Mouse (Mus musculus): ENCODE measurements around the gene Znfx1. TPM values are rescaled to one million over a fixed set of nuclear protein-coding genes. Genes with fewer than 3 reads are reported as not detected.
A peak's percentile ranks its signal among the peaks of the same experiment; 100 is the strongest.

Znfx1 gene
- total RNA-seq (2021): 37.7 and 43.5 TPM in 2 replicates
- long read RNA-seq, experiment 1, full-length matches to known transcripts: 1 of 5 reads
- long read RNA-seq, experiment 1, partial matches to known transcripts: 3 of 5 reads
- long read RNA-seq, experiment 1, other reads (novel, unspliced or antisense): 1 of 5 reads
- long read RNA-seq, experiment 2, full-length matches to known transcripts: 3 of 9 reads
- long read RNA-seq, experiment 2, partial matches to known transcripts: 3 of 9 reads
- long read RNA-seq, experiment 2, other reads (novel, unspliced or antisense): 3 of 9 reads

- peak; percentile 97 for DNase-seq
Observed at GRCm38 (mm10) chr2:167062965-167063880, at the start of gene Znfx1. Gene Znfx1, minus strand, starts transcription at chr2:167063015.

- no peak for DNase-seq
Observed at GRCm38 (mm10) chr2:167112259-167112658, 49.4 kb upstream of the Znfx1 start.

- no peak for DNase-seq
Observed at GRCm38 (mm10) chr2:167109506-167109905, 46.7 kb upstream of the Znfx1 start.

GRCm38 (mm10) chr2:167103546-167103945 lies 40.7 kb upstream of the Znfx1 start:
- DNase-seq: no peak

GRCm38 (mm10) chr2:167101743-167102441 lies 39.1 kb upstream of the Znfx1 start:
- peak; percentile 62 for DNase-seq

GRCm38 (mm10) chr2:167094688-167095087 lies 31.9 kb upstream of the Znfx1 start:
- no peak for DNase-seq

GRCm38 (mm10) chr2:167093171-167093900 lies 30.5 kb upstream of the Znfx1 start:
- DNase-seq: no peak

GRCm38 (mm10) chr2:167090271-167090670 lies 27.5 kb upstream of the Znfx1 start:
- DNase-seq: no peak

- no peak for DNase-seq
Observed at GRCm38 (mm10) chr2:167086836-167087235, 24.0 kb upstream of the Znfx1 start.

GRCm38 (mm10) chr2:167086092-167086491 lies 23.3 kb upstream of the Znfx1 start:
- no peak for DNase-seq

GRCm38 (mm10) chr2:167081639-167082038 lies 18.8 kb upstream of the Znfx1 start:
- peak; percentile 62 for DNase-seq

GRCm38 (mm10) chr2:167081135-167081534 lies 18.3 kb upstream of the Znfx1 start:
- no peak for DNase-seq

GRCm38 (mm10) chr2:167080387-167080786 lies 17.6 kb upstream of the Znfx1 start:
- no peak for DNase-seq

GRCm38 (mm10) chr2:167079535-167080257 lies 16.9 kb upstream of the Znfx1 start:
- peak; percentile 65 for DNase-seq

GRCm38 (mm10) chr2:167078931-167079495 lies 16.2 kb upstream of the Znfx1 start:
- DNase-seq: no peak

GRCm38 (mm10) chr2:167078486-167078885 lies 15.7 kb upstream of the Znfx1 start:
- no peak for DNase-seq

GRCm38 (mm10) chr2:167077199-167077962 lies 14.6 kb upstream of the Znfx1 start:
- DNase-seq: no peak

GRCm38 (mm10) chr2:167076759-167077158 lies 13.9 kb upstream of the Znfx1 start:
- no peak for DNase-seq

GRCm38 (mm10) chr2:167076352-167076751 lies 13.5 kb upstream of the Znfx1 start:
- no peak for DNase-seq

- no peak for DNase-seq
Observed at GRCm38 (mm10) chr2:167074587-167074986, 11.8 kb upstream of the Znfx1 start.
